Mouse (Mus musculus) kidney, postnatal 10 days (tissue): ENCODE results near the gene Fam135a.

Experiments
- DNase-seq: peaks from one replicate; pipeline ENCODE4 v3.0.0; 2021; ENCODE audit warnings: mixed read lengths

Fam135a gene

GRCm38 (mm10) chr1:24099926-24100869 is at the start of gene Fam135a:
Fam135a (minus strand) TSS chr1:24100341.
- DNase-seq = peak; percentile 99

- no peak for DNase-seq
Measured at GRCm38 (mm10) chr1:24143504-24143903, 43.4 kb upstream of the Fam135a start.

- DNase-seq = no peak
Measured at GRCm38 (mm10) chr1:24140555-24140954, 40.4 kb upstream of the Fam135a start.

GRCm38 (mm10) chr1:24137133-24137532 is 37.0 kb upstream of the Fam135a start:
- peak; percentile 70 for DNase-seq

- DNase-seq = no peak
Measured at GRCm38 (mm10) chr1:24134792-24135191, 34.7 kb upstream of the Fam135a start.

- no peak for DNase-seq
Measured at GRCm38 (mm10) chr1:24133853-24134252, 33.7 kb upstream of the Fam135a start.

- no peak for DNase-seq
Measured at GRCm38 (mm10) chr1:24127866-24128265, 27.7 kb upstream of the Fam135a start.

GRCm38 (mm10) chr1:24124610-24125009 is 24.5 kb upstream of the Fam135a start:
- DNase-seq = no peak

GRCm38 (mm10) chr1:24122582-24122981 is 22.4 kb upstream of the Fam135a start:
- no peak for DNase-seq

- DNase-seq = peak; percentile 12
Measured at GRCm38 (mm10) chr1:24107971-24108773, 8.0 kb upstream of the Fam135a start.

GRCm38 (mm10) chr1:24107378-24107777 is 7.2 kb upstream of the Fam135a start:
- peak; percentile 21 for DNase-seq

- no peak for DNase-seq
Measured at GRCm38 (mm10) chr1:24102579-24103149, 2.5 kb upstream of the Fam135a start.

GRCm38 (mm10) chr1:24100870-24101358 is 773 bp upstream of the Fam135a start:
- peak; percentile 17 for DNase-seq

- no peak for DNase-seq
Measured at GRCm38 (mm10) chr1:24099541-24099925, 608 bp downstream of the Fam135a start.

- DNase-seq = no peak
Measured at GRCm38 (mm10) chr1:24097541-24097940, 2.6 kb downstream of the Fam135a start.

- no peak for DNase-seq
Measured at GRCm38 (mm10) chr1:24092414-24092813, 7.7 kb downstream of the Fam135a start.

- DNase-seq = no peak
Measured at GRCm38 (mm10) chr1:24090603-24091002, 9.5 kb downstream of the Fam135a start.

- no peak for DNase-seq
Measured at GRCm38 (mm10) chr1:24090094-24090493, 10.0 kb downstream of the Fam135a start.

GRCm38 (mm10) chr1:24086176-24086575 is 14.0 kb downstream of the Fam135a start:
- DNase-seq = no peak

- no peak for DNase-seq
Measured at GRCm38 (mm10) chr1:24074396-24074795, 25.7 kb downstream of the Fam135a start.

- DNase-seq = no peak
Measured at GRCm38 (mm10) chr1:24073386-24074248, 26.5 kb downstream of the Fam135a start.

- no peak for DNase-seq
Measured at GRCm38 (mm10) chr1:24068830-24069229, 31.3 kb downstream of the Fam135a start.
